Mouse (Mus musculus) megakaryocyte progenitor cell, adult 5-6 weeks (primary cell): Measurements from ENCODE around the gene Snx1. TPM values are rescaled to one million over a fixed set of nuclear protein-coding genes. Genes with fewer than 3 reads are reported as not detected.

Experiments
- ATAC-seq: replicated peaks from 2 replicates; pipeline ENCODE4 v1.8.0; 2016; ENCODE audit warnings: mild to moderate bottlenecking, moderate TSS enrichment, inconsistent platforms; ENCODE audit not compliant: poor library complexity
- total RNA-seq, 2 experiments: library from RNA; stranded (forward) in 1 of 2; stranded (reverse) in 1 of 2; fragments of 157-497, 149-512 nt in 1 of 2; fragments of 200-1000 nt in 1 of 2; gene quantifications; 2 replicates each; pipeline versions ENCODE4 v1.2.3 to v1.2.4; 2015 to 2017

The Snx1 gene
- total RNA-seq, 2 experiments from 2014 or later = 54.4 to 107 TPM

- peak; percentile 98 for ATAC-seq
These were observed 66.6 kb downstream of the Snx1 start, which contains the start of gene Ppib for GRCm38 (mm10) chr9:66059583-66060307. TSS of gene Ppib (plus strand) at chr9:66060222.

- ATAC-seq = no peak
These were observed 72.8 kb downstream of the Snx1 start for GRCm38 (mm10) chr9:66053620-66054019.

GRCm38 (mm10) chr9:66052731-66053130 is 73.7 kb downstream of the Snx1 start:
- no peak for ATAC-seq

- no peak for ATAC-seq
These were observed 74.9 kb downstream of the Snx1 start for GRCm38 (mm10) chr9:66051493-66051892.

- no peak for ATAC-seq
These were observed 76.3 kb downstream of the Snx1 start for GRCm38 (mm10) chr9:66049931-66050601.

GRCm38 (mm10) chr9:66043241-66043640 is 83.1 kb downstream of the Snx1 start:
- no peak for ATAC-seq

GRCm38 (mm10) chr9:66042331-66042730 is 84.1 kb downstream of the Snx1 start:
- ATAC-seq = no peak

- no peak for ATAC-seq
These were observed 85.6 kb downstream of the Snx1 start for GRCm38 (mm10) chr9:66040801-66041200.

GRCm38 (mm10) chr9:66039290-66039689 is 87.1 kb downstream of the Snx1 start:
- no peak for ATAC-seq

GRCm38 (mm10) chr9:66038581-66038980 is 87.8 kb downstream of the Snx1 start:
- ATAC-seq = no peak

Other genes with a start within 250 kb of the Snx1 start
- gene Pclaf, start 236.3 kb downstream of the Snx1 start, total RNA-seq (2015) = 90.5 and 107 TPM in 2 replicates
- 256 and 269 TPM in 2 replicates for gene Pclaf, start 236.3 kb downstream of the Snx1 start, total RNA-seq (2017)
- gene Trip4, start 217.8 kb downstream of the Snx1 start, total RNA-seq (2015) = 15.1 and 17.0 TPM in 2 replicates
- 18.4 and 21.1 TPM in 2 replicates for gene Trip4, start 217.8 kb downstream of the Snx1 start, total RNA-seq (2017)
- gene Csnk1g1, start 217.7 kb downstream of the Snx1 start, total RNA-seq (2015) = 18.9 and 26.5 TPM in 2 replicates
- 8.7 and 15.6 TPM in 2 replicates for gene Csnk1g1, start 217.7 kb downstream of the Snx1 start, total RNA-seq (2017)
- gene Ppib, start 66.4 kb downstream of the Snx1 start, total RNA-seq (2015) = 466 and 518 TPM in 2 replicates
- 761 and 799 TPM in 2 replicates for gene Ppib, start 66.4 kb downstream of the Snx1 start, total RNA-seq (2017)
- 0.17 and 0.37 TPM in 2 replicates for gene Snx22, start 56.9 kb downstream of the Snx1 start, total RNA-seq (2015)
- gene Snx22, start 56.9 kb downstream of the Snx1 start, total RNA-seq (2017) = 0.81 and 0.96 TPM in 2 replicates
- 306 and 323 TPM in 2 replicates for gene Ciao2a, start within 50 bp of the Snx1 start, total RNA-seq (2015)
- gene Ciao2a, start within 50 bp of the Snx1 start, total RNA-seq (2017) = 166 and 204 TPM in 2 replicates
- 0.84 and 0.90 TPM in 2 replicates for gene Dapk2, start 31.6 kb upstream of the Snx1 start, total RNA-seq (2015)
- gene Dapk2, start 31.6 kb upstream of the Snx1 start, total RNA-seq (2017) = 0.83 and 2.5 TPM in 2 replicates
- gene Herc1, start 223.9 kb upstream of the Snx1 start, total RNA-seq (2015) = 33.4 and 39.9 TPM in 2 replicates
- 41.7 and 60.1 TPM in 2 replicates for gene Herc1, start 223.9 kb upstream of the Snx1 start, total RNA-seq (2017)